Comparison of ENCODE assay signal across 11 mouse cellular contexts in the genomic region with DNA sequence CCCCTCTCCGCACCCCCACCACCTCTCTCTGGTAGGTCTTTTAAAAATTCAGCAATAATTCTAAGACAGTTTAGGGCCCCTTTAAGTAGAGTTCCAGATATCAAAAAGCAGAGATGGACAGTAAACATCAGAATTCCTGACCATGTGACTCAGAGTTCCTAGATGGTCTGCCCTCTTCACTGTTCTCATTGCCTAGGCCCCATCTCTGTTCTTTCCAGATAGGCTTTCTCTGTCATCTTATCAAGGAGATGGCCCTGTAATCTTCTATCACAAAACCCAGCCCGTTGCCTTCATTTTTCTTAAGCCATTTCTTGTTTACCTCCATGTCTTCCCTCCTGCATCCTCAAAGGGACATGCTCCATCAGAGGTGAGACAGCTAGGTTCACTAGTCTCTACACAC. TPM values are rescaled to one million over a fixed set of nuclear protein-coding genes. Genes with fewer than 3 reads are reported as not detected.
DNase-seq lines count a peak whose midpoint lies in the region; ATAC-seq and TF ChIP-seq lines count a peak whose summit lies in the region.
"Had no signal": no experiment of that assay in that cellular context is flagged by ENCODE, and none has a peak within 500 bp of the region (broad histone marks: within the 10 kb centered on the region; RNA-seq: fewer than 3 reads in every experiment).

No protein-coding gene starts in this region.

- WGBS in heart, embryonic 14.5 days = 67% methylated on average over 2 of the region's 2 CpGs
- 91% methylated on average over 2 of the region's 2 CpGs for WGBS in hindbrain, embryonic 14.5 days
- 95% methylated on average over 2 of the region's 2 CpGs for WGBS in midbrain, embryonic 10.5 days

- H3K9me3 ChIP-seq in heart, embryonic 14.5 days (ENCODE audit: control insufficient read depth, low read length) = no peaks in the 10 kb centered on the region
- H3K9me3 ChIP-seq in G1E (replicated peaks) = no peaks in the 10 kb centered on the region
- H3K9me3 ChIP-seq in hindbrain, embryonic 14.5 days (ENCODE audit: control insufficient read depth, low read length) = no peaks in the 10 kb centered on the region
- H3K9me3 ChIP-seq in midbrain, embryonic 10.5 days (replicated peaks) = no peaks in the 10 kb centered on the region

- no peak overlapping the region for H3K27ac ChIP-seq in heart, embryonic 14.5 days (replicated peaks in 1 of 2; ENCODE audit: control insufficient read depth in 1 of 2, insufficient read depth in 1 of 2, low read depth in 2 of 2, low read length in 2 of 2)
- no peak overlapping the region for H3K27ac ChIP-seq in hindbrain, embryonic 14.5 days
- H3K27ac ChIP-seq in midbrain, embryonic 10.5 days (replicated peaks) = no peak overlapping the region

- H3K36me3 ChIP-seq in heart, embryonic 14.5 days (ENCODE audit: control insufficient read depth, insufficient read depth, low read length) = 0 out of 2 replicates have a peak, but pooled peaks cover 3% of the 10 kb centered on the region
- H3K36me3 ChIP-seq in G1E (replicated peaks) = peaks cover 20% of the 10 kb centered on the region
- no peaks in the 10 kb centered on the region for H3K36me3 ChIP-seq in hindbrain, embryonic 14.5 days (replicated peaks; ENCODE audit: control insufficient read depth, insufficient read depth)
- H3K36me3 ChIP-seq in midbrain, embryonic 10.5 days = peaks cover 9% of the 10 kb centered on the region

- H3K9ac ChIP-seq in heart, embryonic 14.5 days (ENCODE audit: low read length) = no peak overlapping the region
- no peak overlapping the region for H3K9ac ChIP-seq in hindbrain, embryonic 14.5 days

- no peaks in the 10 kb centered on the region for H3K27me3 ChIP-seq in heart, embryonic 14.5 days (ENCODE audit: control insufficient read depth, insufficient read depth, low read length)
- H3K27me3 ChIP-seq in G1E (ENCODE audit: insufficient read depth, low read length) = no peaks in the 10 kb centered on the region
- no peaks in the 10 kb centered on the region for H3K27me3 ChIP-seq in hindbrain, embryonic 14.5 days (ENCODE audit: control insufficient read depth, insufficient read depth, low read length)
- H3K27me3 ChIP-seq in midbrain, embryonic 10.5 days (ENCODE audit: low read depth, poor library complexity, severe bottlenecking) = no peaks in the 10 kb centered on the region

- DNase-seq in heart, postnatal 25 days (ENCODE audit: low spot score) = no peak
- DNase-seq in G1E (ENCODE audit: low spot score) = no peak
- DNase-seq in hindbrain, embryonic 14.5 days (ENCODE audit: low spot score) = no peak
- no peak for DNase-seq in midbrain, embryonic 10.5 days (ENCODE audit: low spot score)
- no peak for DNase-seq in cerebellum, adult 9-10 months
- DNase-seq in c-Kit-positive CD71-positive TER-119-positive erythroid progenitor cells, embryonic 14.5 days (ENCODE audit: low spot score) = no peak
- no peak for DNase-seq in adrenal gland, postnatal 36 days
- DNase-seq: heart, adult 18-20 months; lung, postnatal 14 days; right cerebral cortex, adult 18-20 months had no signal

- no peak for TF ChIP-seq CTCF in G1E (IDR thresholded peaks at IDR 0.05; ENCODE audit: low read depth, low read length)

- intact Hi-C loops in heart, postnatal 25 days (cut with DNase I) = loop anchor here (5.0 kb wide), 1 partner anchor 74 kb away; no protein-coding TSS in a partner anchor

- peaks cover 0 to 25% of the 10 kb centered on the region in 2 experiments; a peak in 2 of 4 replicates for H3K4me1 ChIP-seq in heart, embryonic 14.5 days (ENCODE audit: control insufficient read depth in 2 of 2, insufficient read depth in 2 of 2, low read length in 2 of 2)
- H3K4me1 ChIP-seq in G1E (ENCODE audit: insufficient read depth, low read depth, low read length) = peaks cover 41% of the 10 kb centered on the region
- H3K4me1 ChIP-seq in hindbrain, embryonic 14.5 days (replicated peaks; ENCODE audit: control insufficient read depth, insufficient read depth, low read length) = peaks cover 17% of the 10 kb centered on the region
- peaks cover 23% of the 10 kb centered on the region for H3K4me1 ChIP-seq in midbrain, embryonic 10.5 days

- no peak overlapping the region for H3K4me3 ChIP-seq in heart, embryonic 14.5 days (ENCODE audit: control insufficient read depth in 1 of 2, insufficient read depth in 1 of 2, low read depth in 1 of 2, low read length in 2 of 2)
- peak overlapping the region; percentile 5; the same call in 1 of the 2 replicates for H3K4me3 ChIP-seq in G1E (ENCODE audit: low read depth, low read length)
- no peak overlapping the region for H3K4me3 ChIP-seq in hindbrain, embryonic 14.5 days (replicated peaks; ENCODE audit: low read length)
- peak overlapping the region; percentile 98 for H3K4me3 ChIP-seq in midbrain, embryonic 10.5 days

- peak overlapping the region; percentile 87 for H3K4me2 ChIP-seq in heart, embryonic 14.5 days (ENCODE audit: low read length)
- H3K4me2 ChIP-seq in hindbrain, embryonic 14.5 days (replicated peaks) = peak overlapping the region; percentile 75

- no peak for ATAC-seq in heart, embryonic 14.5 days (ENCODE audit: insufficient number of reproducible peaks, insufficient read depth, low FRiP score, low read depth)
- peak; percentile 24; the same call in 1 of the 2 replicates for ATAC-seq in G1E (ENCODE audit: extremely low read depth, insufficient number of reproducible peaks, low FRiP score, poor library complexity, severe bottlenecking)
- ATAC-seq in hindbrain, embryonic 14.5 days (ENCODE audit: low FRiP score) = no peak

RNA-seq across cellular contexts. Expression of a gene that starts 1.9 kb away (rescaled TPM):
- polyA plus RNA-seq in heart, embryonic 14.5 days (2014; fragmentation: Nextera tagmentation; extraction: Ambion mirVana) = 77.3 and 78.9 TPM in 2 replicates
- 10 to 100 TPM; 45.5 to 45.8 TPM for total RNA-seq in heart, postnatal 25 days (2021)
- total RNA-seq in G1E (2014; fragmentation: Nextera tagmentation) (90.1 and 106 TPM in 2 replicates), G1E (2017) (43.8 and 48.6 TPM in 2 replicates)
- polyA plus RNA-seq in G1E (2012) = 37.7 and 41.9 TPM in 2 replicates
- polyA plus RNA-seq in hindbrain, embryonic 14.5 days (2014; fragmentation: Nextera tagmentation; extraction: Ambion mirVana) = 117 and 132 TPM in 2 replicates
- 62.8 and 66.3 TPM in 2 replicates for polyA plus RNA-seq in midbrain, embryonic 10.5 days (2016; fragmentation: Nextera tagmentation; extraction: Ambion mirVana)
- 10 to 100 TPM; 44.8 to 50.4 TPM for total RNA-seq in adrenal gland, postnatal 36 days (2021)

RNA-seq across cellular contexts. Expression of a gene that starts 20.8 kb away (rescaled TPM):
- polyA plus RNA-seq in heart, embryonic 14.5 days (2014; fragmentation: Nextera tagmentation; extraction: Ambion mirVana) = 8.3 and 9.1 TPM in 2 replicates
- total RNA-seq in heart, postnatal 25 days (2021) = 1 to 10 TPM; 4.3 to 4.7 TPM
- total RNA-seq in G1E (2014; fragmentation: Nextera tagmentation) = 4.9 and 5.4 TPM in 2 replicates
- 26.8 and 27.1 TPM in 2 replicates for total RNA-seq in G1E (2017)
- 2.4 and 2.8 TPM in 2 replicates for polyA plus RNA-seq in G1E (2012)
- polyA plus RNA-seq in hindbrain, embryonic 14.5 days (2014; fragmentation: Nextera tagmentation; extraction: Ambion mirVana) = 15.2 and 17.3 TPM in 2 replicates
- polyA plus RNA-seq in midbrain, embryonic 10.5 days (2016; fragmentation: Nextera tagmentation; extraction: Ambion mirVana) = 13.3 and 15.8 TPM in 2 replicates
- 10 to 100 TPM; 14.4 to 17.0 TPM for total RNA-seq in adrenal gland, postnatal 36 days (2021)

Comparison
In these comparisons a context has a peak if more than half of its experiments do, and no peak if none do; other contexts are left out.
1. H3K4me3 ChIP-seq: peak in G1E (single experiment) and midbrain, embryonic 10.5 days (single experiment); none in heart, embryonic 14.5 days (0 of 2) and hindbrain, embryonic 14.5 days (single experiment).